Mouse (Mus musculus): ENCODE data around the gene Cnot6. TPM values are rescaled to one million over a fixed set of nuclear protein-coding genes. Genes with fewer than 3 reads are reported as not detected.

The Cnot6 gene
- polyA plus RNA-seq, 1 experiment from 2014 or later, result 90.0 TPM

DNA sequence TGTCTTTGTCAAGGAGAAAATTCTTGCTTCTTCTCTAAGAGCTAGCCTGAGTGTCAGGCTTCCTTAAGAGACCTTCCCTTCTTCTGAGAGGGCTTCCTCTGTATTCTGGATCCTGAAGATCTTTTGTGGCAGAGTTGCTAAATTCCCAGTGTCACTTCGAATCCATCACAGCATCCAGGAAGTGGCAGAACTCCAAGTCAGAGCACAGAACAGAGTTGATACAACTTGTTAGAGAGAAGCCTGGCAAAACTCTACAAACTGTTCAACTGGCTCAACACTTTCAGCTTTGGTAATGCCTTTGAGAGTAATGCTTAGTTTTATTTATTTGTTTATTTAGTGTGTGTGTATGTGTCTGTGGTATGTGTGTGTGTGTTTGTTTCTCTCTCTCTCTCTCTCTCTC is 25.1 kb upstream of the Cnot6 start:
- ATAC-seq (ENCODE audit: insufficient number of reproducible peaks, insufficient read depth, low FRiP score, low TSS enrichment), result no peak
- Histone ChIP-seq H3K27ac (no peak overlapping the region), H3K4me2 (replicated peaks) (no peak overlapping the region), H3K4me1 (no peaks in the 10 kb centered on the region), H3K4me3 (no peak overlapping the region), H3K27me3 (no peaks in the 10 kb centered on the region), H3K9me3 (no peaks in the 10 kb centered on the region), H3K36me3 (no peaks in the 10 kb centered on the region), H3K9ac (no peak overlapping the region)
- 41% methylated on average over 1 of the region's 1 CpGs for WGBS

DNA sequence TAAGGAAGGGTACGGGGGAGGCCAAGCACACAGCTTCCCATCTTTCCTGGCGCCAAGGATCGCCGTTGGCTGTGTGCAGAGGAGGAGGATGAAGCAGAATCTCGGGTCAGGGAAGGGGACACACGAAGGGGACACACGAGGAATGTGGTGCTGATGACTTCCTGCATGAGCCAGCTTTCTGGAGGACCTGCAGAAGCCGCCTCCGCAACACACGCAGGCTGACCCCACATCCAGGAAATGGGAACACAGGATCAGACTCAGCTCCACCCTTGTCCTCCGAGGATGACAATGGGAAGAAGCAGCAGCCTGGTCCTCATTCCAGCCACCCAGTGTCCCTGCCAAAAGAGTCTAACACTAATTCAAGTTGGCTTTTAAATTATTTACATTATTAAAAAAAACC is 22.2 kb upstream of the Cnot6 start:
- H3K4me1 ChIP-seq, result no peaks in the 10 kb centered on the region
- H3K36me3 ChIP-seq, result no peaks in the 10 kb centered on the region
- H3K4me3 ChIP-seq, result no peak overlapping the region
- ATAC-seq (ENCODE audit: insufficient number of reproducible peaks, insufficient read depth, low FRiP score, low TSS enrichment), result no peak
- H3K27me3 ChIP-seq, result no peaks in the 10 kb centered on the region
- H3K4me2 ChIP-seq (replicated peaks), result no peak overlapping the region
- no peak overlapping the region for H3K9ac ChIP-seq
- 83% methylated on average over 11 of the region's 11 CpGs for WGBS
- no peak overlapping the region for H3K27ac ChIP-seq
- no peaks in the 10 kb centered on the region for H3K9me3 ChIP-seq

DNA sequence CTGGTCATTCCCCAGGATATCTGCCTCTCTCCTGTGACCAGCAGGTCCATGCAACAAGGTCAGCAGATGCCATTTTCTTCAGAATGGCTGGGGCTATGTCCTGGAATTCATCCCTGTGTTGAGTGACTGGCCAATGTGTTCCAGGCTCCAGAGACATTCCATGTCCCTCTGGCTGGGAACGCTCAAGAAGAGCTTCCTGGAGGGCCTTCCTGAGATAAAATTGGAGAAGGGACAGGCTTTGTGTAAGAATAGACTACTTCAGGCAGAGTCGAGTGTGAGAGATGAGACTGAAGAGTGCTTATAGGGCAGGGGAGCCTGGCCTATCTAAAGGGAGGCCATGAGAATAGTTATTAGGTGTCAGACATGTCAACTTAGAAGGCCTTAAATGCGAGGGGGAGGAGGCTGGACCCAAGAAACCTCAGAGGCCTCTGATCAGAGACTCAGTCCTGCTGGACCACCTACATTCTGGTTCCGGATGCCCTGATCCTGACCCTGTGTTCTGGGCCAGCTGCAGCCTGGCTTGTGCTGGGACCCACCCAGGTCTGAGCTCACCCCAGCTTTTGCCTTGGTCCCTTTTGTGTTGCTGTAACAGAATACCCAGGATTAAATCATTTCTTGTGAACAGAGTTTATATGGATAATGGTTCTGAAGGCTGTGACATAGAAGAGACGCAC is 17.9 kb upstream of the Cnot6 start:
- no peaks in the 10 kb centered on the region for H3K4me1 ChIP-seq
- no peaks in the 10 kb centered on the region for H3K9me3 ChIP-seq
- H3K27me3 ChIP-seq, result no peaks in the 10 kb centered on the region
- H3K4me2 ChIP-seq (replicated peaks), result no peak overlapping the region
- no peak overlapping the region for H3K4me3 ChIP-seq
- ATAC-seq (ENCODE audit: insufficient number of reproducible peaks, insufficient read depth, low FRiP score, low TSS enrichment), result no peak
- 82% methylated on average over 5 of the region's 5 CpGs for WGBS
- H3K27ac ChIP-seq, result no peak overlapping the region
- no peaks in the 10 kb centered on the region for H3K36me3 ChIP-seq
- H3K9ac ChIP-seq, result no peak overlapping the region

DNA sequence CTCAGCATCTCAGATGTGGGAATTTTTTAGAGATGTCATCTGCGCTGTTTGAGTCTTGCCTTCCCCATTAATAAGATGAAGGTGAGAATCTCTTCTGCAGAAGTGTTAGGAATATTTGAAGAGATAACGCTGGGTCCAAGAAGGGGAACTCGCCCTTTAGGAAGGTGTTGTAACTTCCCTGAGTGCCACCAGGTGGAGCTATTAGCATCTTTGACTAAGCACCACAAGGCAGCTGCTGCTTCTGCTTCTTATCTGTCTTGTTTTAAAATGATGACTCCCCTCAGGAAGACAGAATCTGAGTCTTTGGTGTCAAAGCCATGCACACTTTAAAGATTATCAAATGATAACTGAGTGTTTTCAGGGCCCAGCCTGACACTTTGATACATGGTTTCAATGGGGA is 15.4 kb upstream of the Cnot6 start:
- Histone ChIP-seq H3K27ac (no peak overlapping the region), H3K36me3 (no peaks in the 10 kb centered on the region), H3K9me3 (no peaks in the 10 kb centered on the region), H3K4me1 (no peaks in the 10 kb centered on the region), H3K4me3 (no peak overlapping the region), H3K9ac (no peak overlapping the region), H3K27me3 (no peaks in the 10 kb centered on the region), H3K4me2 (replicated peaks) (no peak overlapping the region)
- 14% methylated on average over 3 of the region's 3 CpGs for WGBS
- ATAC-seq (ENCODE audit: insufficient number of reproducible peaks, insufficient read depth, low FRiP score, low TSS enrichment), result no peak

DNA sequence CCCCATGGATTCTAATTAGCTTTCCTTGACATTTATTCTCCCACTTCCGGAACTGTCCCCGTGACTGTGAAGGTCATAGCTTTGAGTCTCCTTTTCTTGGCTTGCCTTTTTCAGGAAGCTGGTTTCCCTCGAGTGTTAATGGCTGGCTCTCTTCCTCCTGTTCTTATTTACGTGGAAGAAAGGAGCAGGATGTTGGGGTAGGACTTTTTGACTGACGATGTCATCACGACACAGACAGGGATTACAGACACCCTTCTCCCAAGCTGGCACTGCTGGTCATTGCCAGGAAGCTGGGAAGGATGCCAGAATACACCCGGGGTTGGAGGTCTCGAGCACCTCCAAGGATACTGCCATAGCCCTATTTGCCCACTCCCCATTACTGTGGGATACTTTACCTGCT is 14.3 kb upstream of the Cnot6 start:
- H3K27ac ChIP-seq, result no peak overlapping the region
- no peaks in the 10 kb centered on the region for H3K27me3 ChIP-seq
- H3K36me3 ChIP-seq, result no peaks in the 10 kb centered on the region
- 68% methylated on average over 8 of the region's 8 CpGs for WGBS
- H3K4me2 ChIP-seq (replicated peaks), result no peak overlapping the region
- H3K9me3 ChIP-seq, result no peaks in the 10 kb centered on the region
- ATAC-seq (ENCODE audit: insufficient number of reproducible peaks, insufficient read depth, low FRiP score, low TSS enrichment), result no peak
- H3K9ac ChIP-seq, result no peak overlapping the region
- H3K4me3 ChIP-seq, result no peak overlapping the region
- no peaks in the 10 kb centered on the region for H3K4me1 ChIP-seq

DNA sequence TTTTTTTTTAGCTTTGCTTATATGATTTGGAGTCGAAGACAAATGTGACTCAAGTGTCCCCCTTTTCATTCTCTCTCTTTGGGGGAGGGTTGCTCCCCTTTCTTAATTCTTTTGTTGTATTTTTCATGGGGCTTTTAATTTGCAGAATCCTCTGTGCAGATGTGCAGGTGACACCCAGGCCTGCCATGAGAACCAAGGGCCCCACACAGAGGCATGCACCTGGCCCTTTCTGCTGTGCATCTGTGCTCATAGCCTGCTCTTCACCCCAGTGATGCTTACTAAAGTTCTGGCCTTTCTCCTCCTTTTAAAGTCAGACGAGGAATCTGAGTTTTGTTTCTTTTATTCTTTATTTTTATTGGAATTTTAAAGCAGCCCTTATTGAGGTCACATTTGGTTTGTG is 12.2 kb upstream of the Cnot6 start:
- Histone ChIP-seq H3K4me3 (no peak overlapping the region), H3K9me3 (no peaks in the 10 kb centered on the region), H3K9ac (no peak overlapping the region), H3K4me1 (no peaks in the 10 kb centered on the region), H3K27ac (no peak overlapping the region), H3K36me3 (no peaks in the 10 kb centered on the region), H3K27me3 (no peaks in the 10 kb centered on the region), H3K4me2 (replicated peaks) (no peak overlapping the region)
- 77% methylated on average over 2 of the region's 2 CpGs for WGBS
- no peak for ATAC-seq (ENCODE audit: insufficient number of reproducible peaks, insufficient read depth, low FRiP score, low TSS enrichment)

DNA sequence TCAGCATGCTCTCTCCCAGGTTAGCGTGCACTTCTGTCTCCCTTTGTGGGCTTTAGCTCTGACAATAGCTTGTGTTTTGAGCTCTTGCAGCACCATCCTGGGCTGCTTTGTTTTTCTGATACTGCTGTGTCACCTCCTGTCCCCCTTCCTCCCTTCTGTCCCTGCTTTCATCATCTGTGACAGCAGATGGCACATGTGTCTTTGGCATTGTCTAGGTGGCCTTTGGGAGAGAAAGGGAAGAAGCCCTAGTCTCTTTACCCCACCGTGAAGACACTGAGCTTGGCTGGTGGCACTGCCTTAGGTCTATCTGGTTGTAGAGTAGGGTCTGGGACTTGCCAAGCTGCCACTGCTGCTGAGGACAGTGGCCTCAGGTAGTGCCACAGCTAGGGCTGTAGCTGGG is 10.8 kb upstream of the Cnot6 start:
- Histone ChIP-seq H3K27me3 (no peaks in the 10 kb centered on the region), H3K4me3 (no peak overlapping the region), H3K27ac (no peak overlapping the region), H3K9me3 (no peaks in the 10 kb centered on the region), H3K36me3 (no peaks in the 10 kb centered on the region), H3K4me1 (no peaks in the 10 kb centered on the region), H3K4me2 (replicated peaks) (no peak overlapping the region), H3K9ac (no peak overlapping the region)
- WGBS, result 73% methylated on average over 2 of the region's 2 CpGs
- no peak for ATAC-seq (ENCODE audit: insufficient number of reproducible peaks, insufficient read depth, low FRiP score, low TSS enrichment)

DNA sequence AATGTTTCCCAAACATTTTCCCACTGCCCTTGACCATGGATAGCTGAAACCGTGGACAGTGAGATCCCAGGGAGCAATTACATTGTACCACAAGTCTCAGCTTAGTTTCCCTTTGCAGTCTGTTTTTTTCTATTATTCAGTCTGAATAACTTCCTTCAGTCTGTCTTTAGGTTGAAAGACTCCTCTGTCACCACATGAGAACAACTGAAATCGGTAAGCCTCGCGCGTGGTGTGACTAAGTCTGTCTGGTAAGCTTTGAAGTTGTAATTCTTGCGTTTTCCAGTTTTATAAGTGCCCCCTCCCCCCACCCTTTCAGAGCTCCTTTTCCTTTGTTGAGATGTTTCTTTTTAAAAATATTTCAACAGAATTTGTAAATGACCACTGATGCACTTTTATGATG is 10.2 kb upstream of the Cnot6 start:
- Histone ChIP-seq H3K4me3 (no peak overlapping the region), H3K4me1 (no peaks in the 10 kb centered on the region), H3K9me3 (no peaks in the 10 kb centered on the region), H3K27ac (no peak overlapping the region), H3K36me3 (no peaks in the 10 kb centered on the region), H3K4me2 (replicated peaks) (no peak overlapping the region), H3K9ac (no peak overlapping the region), H3K27me3 (no peaks in the 10 kb centered on the region)
- WGBS, result 72% methylated on average over 6 of the region's 6 CpGs
- no peak for ATAC-seq (ENCODE audit: insufficient number of reproducible peaks, insufficient read depth, low FRiP score, low TSS enrichment)

DNA sequence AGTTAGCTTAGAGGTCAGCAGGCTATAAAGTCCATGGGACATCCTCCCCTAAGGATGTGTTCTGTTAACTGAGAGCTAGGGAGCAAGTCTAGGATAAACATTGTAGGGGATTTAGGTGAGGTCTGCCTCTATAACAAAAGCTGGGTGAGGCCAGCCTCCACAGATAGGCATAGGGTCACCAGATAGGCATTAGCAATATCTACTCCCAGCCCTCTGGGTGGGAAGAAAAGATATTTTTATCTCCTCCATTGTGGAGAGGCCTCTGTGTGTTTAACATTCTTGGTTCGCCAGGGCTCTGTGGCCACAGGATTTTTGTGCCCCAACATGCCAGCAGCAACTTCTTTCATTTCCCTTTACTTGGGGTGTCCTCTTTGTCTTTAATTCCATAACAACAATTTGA is 8.8 kb upstream of the Cnot6 start:
- H3K4me2 ChIP-seq (replicated peaks), result no peak overlapping the region
- 92% methylated on average over 1 of the region's 1 CpGs for WGBS
- H3K4me3 ChIP-seq, result no peak overlapping the region
- H3K4me1 ChIP-seq, result no peaks in the 10 kb centered on the region
- no peak overlapping the region for H3K9ac ChIP-seq
- no peaks in the 10 kb centered on the region for H3K27me3 ChIP-seq
- no peak for ATAC-seq (ENCODE audit: insufficient number of reproducible peaks, insufficient read depth, low FRiP score, low TSS enrichment)
- no peaks in the 10 kb centered on the region for H3K9me3 ChIP-seq
- H3K36me3 ChIP-seq, result no peaks in the 10 kb centered on the region
- H3K27ac ChIP-seq, result no peak overlapping the region

DNA sequence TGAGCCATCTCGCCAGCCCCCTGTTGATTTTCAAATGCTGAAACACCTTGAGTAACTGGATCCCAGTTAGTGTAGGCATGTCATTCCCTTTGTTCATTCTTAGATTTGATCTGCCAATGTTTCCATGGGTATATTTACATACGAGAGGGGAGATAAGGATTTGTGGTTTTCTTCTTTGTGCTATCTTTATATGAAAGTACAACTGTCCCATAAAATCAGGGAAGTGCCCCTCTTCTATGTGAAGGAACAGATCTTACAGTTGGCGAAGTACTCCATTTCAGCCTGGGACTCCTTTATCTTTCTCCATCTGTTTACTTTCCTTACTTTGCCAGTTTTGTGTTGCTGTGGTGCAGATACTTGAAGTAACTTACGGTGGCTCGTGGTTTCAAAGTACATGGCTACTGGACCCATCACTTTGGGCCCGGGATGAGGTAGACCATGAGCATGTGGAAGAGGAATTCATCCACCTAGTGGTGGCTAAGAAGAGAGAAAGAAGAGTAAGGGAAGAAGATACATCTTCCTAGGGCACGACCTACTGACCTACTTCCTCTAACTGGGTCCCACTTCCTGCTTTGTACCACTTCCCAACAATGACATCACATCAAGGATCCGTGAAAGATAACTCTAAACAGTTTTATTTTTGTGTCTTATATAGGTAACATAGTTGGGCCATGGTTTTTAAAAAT is 7.1 kb upstream of the Cnot6 start:
- Histone ChIP-seq H3K4me1 (no peaks in the 10 kb centered on the region), H3K27ac (no peak overlapping the region), H3K4me2 (replicated peaks) (no peak overlapping the region), H3K9me3 (no peaks in the 10 kb centered on the region), H3K27me3 (no peaks in the 10 kb centered on the region), H3K4me3 (no peak overlapping the region), H3K9ac (no peak overlapping the region), H3K36me3 (no peaks in the 10 kb centered on the region)
- WGBS, result 87% methylated on average over 8 of the region's 8 CpGs
- ATAC-seq (ENCODE audit: insufficient number of reproducible peaks, insufficient read depth, low FRiP score, low TSS enrichment), result no peak

DNA sequence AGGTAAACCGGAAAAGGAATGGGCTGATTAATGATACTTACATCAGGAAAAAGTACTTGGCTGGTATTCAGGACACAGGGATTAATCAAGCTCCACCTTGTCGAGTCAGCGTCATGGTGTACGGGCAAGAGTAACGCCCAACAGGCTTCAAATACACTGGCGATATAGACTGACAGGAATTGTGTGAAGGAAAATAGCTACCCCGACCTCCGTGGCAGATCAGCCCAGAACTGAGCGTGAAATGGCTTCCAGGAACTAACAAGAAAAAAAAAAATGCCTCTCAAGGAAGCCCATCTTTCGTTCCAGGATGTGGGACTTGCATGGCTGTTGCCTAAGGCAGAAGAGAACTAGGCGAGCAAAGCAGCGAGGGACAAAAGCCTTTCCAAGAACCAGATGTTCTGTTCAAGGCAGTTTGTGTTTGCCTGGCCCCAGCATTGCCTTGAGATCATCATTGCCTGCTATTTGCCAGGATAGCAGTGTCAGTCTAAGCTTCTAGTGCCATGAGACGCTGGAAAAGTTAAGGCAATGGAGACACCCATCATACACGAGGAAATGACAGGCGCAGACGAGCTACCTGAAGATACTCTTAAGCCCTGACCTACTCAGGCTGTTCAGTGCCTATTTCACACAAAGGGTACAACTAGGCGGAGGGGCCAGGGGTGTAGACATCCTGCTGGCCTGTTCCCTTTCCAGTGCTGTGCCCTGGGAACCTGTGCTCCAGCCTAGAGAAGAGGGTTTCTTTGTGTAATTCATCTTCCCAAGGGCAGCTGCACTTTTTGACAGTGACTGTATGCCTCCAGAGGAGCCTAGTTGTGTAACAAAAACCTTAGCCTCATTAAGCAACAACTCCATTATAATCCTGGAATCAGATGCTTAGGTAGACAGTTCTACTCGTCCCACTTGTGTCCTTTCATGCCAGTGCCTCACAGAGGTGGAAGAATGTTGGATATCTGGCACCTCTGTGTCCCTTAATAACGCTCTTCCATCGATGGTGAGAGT is 1.1 kb upstream of the Cnot6 start:
- H3K36me3 ChIP-seq, result no peaks in the 10 kb centered on the region; the same call in 1 of the 2 replicates
- peak overlapping the region; percentile 96 for H3K27ac ChIP-seq
- 20% methylated on average over 20 of the region's 20 CpGs for WGBS

More for the DNA sequence above, 1.1 kb upstream of the Cnot6 start:
- H3K4me2 ChIP-seq (replicated peaks), result peak overlapping the region; percentile 71
- peaks cover 19% of the 10 kb centered on the region; the same call in 1 of the 2 replicates for H3K4me1 ChIP-seq
- H3K27me3 ChIP-seq, result no peaks in the 10 kb centered on the region
- H3K4me3 ChIP-seq, result peak overlapping the region; percentile 95
- peak; percentile 47; the same call in 1 of the 2 replicates for ATAC-seq (ENCODE audit: insufficient number of reproducible peaks, insufficient read depth, low FRiP score, low TSS enrichment)
- H3K9ac ChIP-seq, result peak overlapping the region; percentile 99
- no peaks in the 10 kb centered on the region for H3K9me3 ChIP-seq

Measured in embryonic facial prominence, embryonic 12.5 days (tissue).